Mouse (Mus musculus): ENCODE data around the gene Acsl4.

Gene Acsl4

GRCm38 (mm10) chrX:142390247-142390908 lies at the start of gene Acsl4:
Gene Acsl4 (minus strand): TSS chrX:142390535.
- DNase-seq (ENCODE audit: low spot score in 2 of 2): peak; percentile 64 to 78

GRCm38 (mm10) chrX:142437971-142438504 lies 47.7 kb upstream of the Acsl4 start:
- DNase-seq (ENCODE audit: low spot score in 2 of 2): no peak

- no peak for DNase-seq (ENCODE audit: low spot score in 2 of 2)
These were observed 42.5 kb upstream of the Acsl4 start for GRCm38 (mm10) chrX:142432846-142433245.

GRCm38 (mm10) chrX:142427111-142427510 lies 36.8 kb upstream of the Acsl4 start:
- DNase-seq (ENCODE audit: low spot score in 2 of 2): no peak

GRCm38 (mm10) chrX:142426628-142427027 lies 36.3 kb upstream of the Acsl4 start:
- DNase-seq (ENCODE audit: low spot score in 2 of 2): no peak

- no peak for DNase-seq (ENCODE audit: low spot score in 2 of 2)
These were observed 23.5 kb upstream of the Acsl4 start for GRCm38 (mm10) chrX:142413884-142414283.

GRCm38 (mm10) chrX:142410060-142410459 lies 19.7 kb upstream of the Acsl4 start:
- no peak for DNase-seq (ENCODE audit: low spot score in 2 of 2)

GRCm38 (mm10) chrX:142409338-142409737 lies 19.0 kb upstream of the Acsl4 start:
- no peak for DNase-seq (ENCODE audit: low spot score in 2 of 2)

- DNase-seq (ENCODE audit: low spot score in 2 of 2): no peak
These were observed 12.8 kb upstream of the Acsl4 start for GRCm38 (mm10) chrX:142403114-142403513.

- DNase-seq (ENCODE audit: low spot score in 2 of 2): no peak
These were observed 8.3 kb upstream of the Acsl4 start for GRCm38 (mm10) chrX:142398621-142399020.

GRCm38 (mm10) chrX:142390909-142391265 lies 552 bp upstream of the Acsl4 start:
- DNase-seq (ENCODE audit: low spot score in 2 of 2): no peak

- DNase-seq (ENCODE audit: low spot score in 2 of 2): peak in 1 of 2 experiments; percentile 4
These were observed 665 bp downstream of the Acsl4 start for GRCm38 (mm10) chrX:142389581-142390159.

- no peak for DNase-seq (ENCODE audit: low spot score in 2 of 2)
These were observed 2.2 kb downstream of the Acsl4 start for GRCm38 (mm10) chrX:142388141-142388540.

- no peak for DNase-seq (ENCODE audit: low spot score in 2 of 2)
These were observed 2.7 kb downstream of the Acsl4 start for GRCm38 (mm10) chrX:142387634-142388033.

GRCm38 (mm10) chrX:142384918-142385317 lies 5.4 kb downstream of the Acsl4 start:
- no peak for DNase-seq (ENCODE audit: low spot score in 2 of 2)

GRCm38 (mm10) chrX:142379894-142380293 lies 10.4 kb downstream of the Acsl4 start:
- no peak for DNase-seq (ENCODE audit: low spot score in 2 of 2)

GRCm38 (mm10) chrX:142378048-142378447 lies 12.3 kb downstream of the Acsl4 start:
- no peak for DNase-seq (ENCODE audit: low spot score in 2 of 2)

- DNase-seq (ENCODE audit: low spot score in 2 of 2): no peak
These were observed 13.0 kb downstream of the Acsl4 start for GRCm38 (mm10) chrX:142377358-142377757.

- DNase-seq (ENCODE audit: low spot score in 2 of 2): no peak
These were observed 13.6 kb downstream of the Acsl4 start for GRCm38 (mm10) chrX:142376747-142377146.

GRCm38 (mm10) chrX:142375519-142375918 lies 14.8 kb downstream of the Acsl4 start:
- DNase-seq (ENCODE audit: low spot score in 2 of 2): no peak

- peak in 1 of 2 experiments; percentile 11 for DNase-seq (ENCODE audit: low spot score in 2 of 2)
These were observed 17.9 kb downstream of the Acsl4 start for GRCm38 (mm10) chrX:142372393-142372792.

- DNase-seq (ENCODE audit: low spot score in 2 of 2): no peak
These were observed 20.4 kb downstream of the Acsl4 start for GRCm38 (mm10) chrX:142369935-142370334.

GRCm38 (mm10) chrX:142363882-142364281 lies 26.5 kb downstream of the Acsl4 start:
- DNase-seq (ENCODE audit: low spot score in 2 of 2): no peak

All from cerebellum, postnatal 4 days (tissue).